ENCODE assay signal across 10 mouse cellular contexts in genomic region chr12:12905117-12905516, GRCm38 (mm10). TPM values are rescaled to one million over a fixed set of nuclear protein-coding genes. Genes with fewer than 3 reads are reported as not detected.
DNase-seq lines count a peak whose midpoint lies in the region; ATAC-seq lines count a peak whose summit lies in the region.
"Had no signal": no experiment of that assay in that cellular context is flagged by ENCODE, and none has a peak within 500 bp of the region (broad histone marks: within the 10 kb centered on the region; RNA-seq: fewer than 3 reads in every experiment).

No protein-coding gene starts in this region.

- no peak overlapping the region for H3K9ac ChIP-seq in heart, embryonic 14.5 days (ENCODE audit: low read length)
- H3K9ac ChIP-seq in heart, embryonic 12.5 days: no peak overlapping the region
- H3K9ac ChIP-seq in forebrain, embryonic 15.5 days (replicated peaks): no peak overlapping the region; the same call in 1 of the 2 replicates
- peak overlapping the region; percentile 69; the same call in 1 of the 2 replicates for H3K9ac ChIP-seq in midbrain, embryonic 13.5 days (replicated peaks)

- ATAC-seq in heart, embryonic 14.5 days (ENCODE audit: insufficient number of reproducible peaks, insufficient read depth, low FRiP score, low read depth): no peak
- ATAC-seq in heart, embryonic 12.5 days (ENCODE audit: insufficient number of reproducible peaks, low FRiP score): no peak
- ATAC-seq in forebrain, embryonic 15.5 days (replicated peaks): no peak
- peak; percentile 28 for ATAC-seq in midbrain, embryonic 13.5 days

- H3K36me3 ChIP-seq in heart, embryonic 14.5 days (ENCODE audit: control insufficient read depth, insufficient read depth, low read length): no peaks in the 10 kb centered on the region
- no peaks in the 10 kb centered on the region for H3K36me3 ChIP-seq in heart, embryonic 12.5 days
- no peaks in the 10 kb centered on the region for H3K36me3 ChIP-seq in forebrain, embryonic 15.5 days
- no peaks in the 10 kb centered on the region for H3K36me3 ChIP-seq in midbrain, embryonic 13.5 days
- H3K36me3 ChIP-seq: embryonic facial prominence, embryonic 12.5 days had no signal

- H3K4me3 ChIP-seq in heart, embryonic 14.5 days (ENCODE audit: control insufficient read depth in 1 of 2, insufficient read depth in 1 of 2, low read depth in 1 of 2, low read length in 2 of 2): peak overlapping the region in 1 of 2 experiments; percentile 38; a peak in 1 of 4 replicates
- no peak overlapping the region for H3K4me3 ChIP-seq in heart, embryonic 12.5 days
- H3K4me3 ChIP-seq in forebrain, embryonic 15.5 days: no peak overlapping the region
- no peak overlapping the region; the same call in 1 of the 2 replicates for H3K4me3 ChIP-seq in midbrain, embryonic 13.5 days (replicated peaks)

- intact Hi-C loops in left cerebral cortex, postnatal 25 days (cut with DNase I): no loop called here

- H3K27ac ChIP-seq in heart, embryonic 14.5 days (replicated peaks in 1 of 2; ENCODE audit: control insufficient read depth in 1 of 2, insufficient read depth in 1 of 2, low read depth in 2 of 2, low read length in 2 of 2): no peak overlapping the region
- no peak overlapping the region for H3K27ac ChIP-seq in heart, embryonic 12.5 days (ENCODE audit: poor library complexity, severe bottlenecking)
- peak overlapping the region; percentile 91 for H3K27ac ChIP-seq in forebrain, embryonic 15.5 days (replicated peaks)
- peak overlapping the region; percentile 94 for H3K27ac ChIP-seq in midbrain, embryonic 13.5 days
- H3K27ac ChIP-seq: macrophage had no signal

- H3K27me3 ChIP-seq in heart, embryonic 14.5 days (ENCODE audit: control insufficient read depth, insufficient read depth, low read length): no peaks in the 10 kb centered on the region
- H3K27me3 ChIP-seq in heart, embryonic 12.5 days (replicated peaks): no peaks in the 10 kb centered on the region
- H3K27me3 ChIP-seq in forebrain, embryonic 15.5 days: no peaks in the 10 kb centered on the region
- H3K27me3 ChIP-seq in midbrain, embryonic 13.5 days: no peaks in the 10 kb centered on the region
- H3K27me3 ChIP-seq: embryonic facial prominence, embryonic 12.5 days had no signal

- DNase-seq in cerebellum, adult 18-20 months: peak; percentile 14 to 26
- no peak for DNase-seq in spleen, postnatal 4 days (ENCODE audit: low spot score in 2 of 2)
- DNase-seq in adrenal gland, adult 8-10 months: no peak
- no peak for DNase-seq in left cerebral cortex, postnatal 25 days (ENCODE audit: low spot score in 2 of 2)

- H3K4me1 ChIP-seq in heart, embryonic 14.5 days (ENCODE audit: control insufficient read depth in 2 of 2, insufficient read depth in 2 of 2, low read length in 2 of 2): peaks cover 5 to 6% of the 10 kb centered on the region in 2 experiments; a peak in 3 of 4 replicates
- peaks cover 17% of the 10 kb centered on the region for H3K4me1 ChIP-seq in heart, embryonic 12.5 days (replicated peaks)
- H3K4me1 ChIP-seq in forebrain, embryonic 15.5 days: peaks cover 42% of the 10 kb centered on the region
- H3K4me1 ChIP-seq in midbrain, embryonic 13.5 days (replicated peaks): peaks cover 41% of the 10 kb centered on the region

- H3K9me3 ChIP-seq in heart, embryonic 14.5 days (ENCODE audit: control insufficient read depth, low read length): no peaks in the 10 kb centered on the region
- no peaks in the 10 kb centered on the region for H3K9me3 ChIP-seq in heart, embryonic 12.5 days (replicated peaks)
- no peaks in the 10 kb centered on the region for H3K9me3 ChIP-seq in forebrain, embryonic 15.5 days
- 0 out of 2 replicates have a peak, but pooled peaks cover 2% of the 10 kb centered on the region for H3K9me3 ChIP-seq in midbrain, embryonic 13.5 days
- H3K9me3 ChIP-seq: embryonic facial prominence, embryonic 12.5 days had no signal

- peak overlapping the region; percentile 81 for H3K4me2 ChIP-seq in heart, embryonic 14.5 days (ENCODE audit: low read length)
- no peak overlapping the region for H3K4me2 ChIP-seq in heart, embryonic 12.5 days
- H3K4me2 ChIP-seq in forebrain, embryonic 15.5 days (replicated peaks): peak overlapping the region; percentile 40
- H3K4me2 ChIP-seq in midbrain, embryonic 13.5 days (replicated peaks): peak overlapping the region; percentile 50

- 72% methylated on average over 6 of the region's 6 CpGs for WGBS in heart, embryonic 14.5 days
- 55% methylated on average over 6 of the region's 6 CpGs for WGBS in heart, embryonic 12.5 days
- WGBS in forebrain, embryonic 15.5 days: 6% methylated on average over 6 of the region's 6 CpGs
- 18% methylated on average over 6 of the region's 6 CpGs for WGBS in midbrain, embryonic 13.5 days

RNA-seq across cellular contexts. Expression of gene Mycn, which starts 36.6 kb away (rescaled TPM):
- polyA plus RNA-seq in heart, embryonic 14.5 days (2014; fragmentation: Nextera tagmentation; extraction: Ambion mirVana): 36.1 and 38.2 TPM in 2 replicates
- polyA plus RNA-seq in heart, embryonic 12.5 days (2016; fragmentation: Nextera tagmentation; extraction: Ambion mirVana): 75.0 and 75.6 TPM in 2 replicates
- polyA plus RNA-seq in forebrain, embryonic 15.5 days (2015; fragmentation: Nextera tagmentation; extraction: Ambion mirVana): 162 and 167 TPM in 2 replicates
- polyA plus RNA-seq in midbrain, embryonic 13.5 days (2015; fragmentation: Nextera tagmentation; extraction: Ambion mirVana): 60.7 and 67.1 TPM in 2 replicates
- total RNA-seq in adrenal gland, adult 8-10 months (2022): 1 to 10 TPM; 5.4 to 7.0 (median 6.4) TPM
- total RNA-seq in left cerebral cortex, postnatal 25 days (2021): 10 to 100 TPM; 12.9 to 13.3 TPM
- polyA plus RNA-seq: macrophage had no signal

Comparison
In these comparisons a context has a peak if more than half of its experiments do, and no peak if none do; other contexts are left out.
1. H3K27ac ChIP-seq: peak in forebrain, embryonic 15.5 days (single experiment) and midbrain, embryonic 13.5 days (single experiment); none in heart, embryonic 14.5 days (0 of 2) and heart, embryonic 12.5 days (single experiment).
2. DNase-seq: peak in cerebellum, adult 18-20 months (2 of 2); none in spleen, postnatal 4 days (0 of 2), adrenal gland, adult 8-10 months (single experiment) and left cerebral cortex, postnatal 25 days (0 of 2).